Mouse (Mus musculus) layer of hippocampus, postnatal 14 days (tissue): ENCODE data around the gene Ctcf. TPM values are rescaled to one million over a fixed set of nuclear protein-coding genes. Genes with fewer than 3 reads are reported as not detected.

ENCODE experiments used
- DNase-seq, 2 experiments: peaks; one replicate each; pipeline ENCODE4 v3.0.0; 2021 to 2022; ENCODE audit warnings: low spot score in 2 of 2, mixed read lengths in 1 of 2
- total RNA-seq, 2 experiments: library from RNA; stranded (reverse); gene quantifications; 2 replicates each; pipeline ENCODE4 v1.2.3; 2021

Gene Ctcf
- total RNA-seq, 2 experiments from 2014 or later, result 60.4 to 64.1 TPM

- no peak for DNase-seq
Observed at GRCm38 (mm10) chr8:105699488-105700215, 63.3 kb downstream of the Ctcf start.

GRCm38 (mm10) chr8:105700566-105700965 lies 64.2 kb downstream of the Ctcf start:
- DNase-seq, result no peak

DNA sequence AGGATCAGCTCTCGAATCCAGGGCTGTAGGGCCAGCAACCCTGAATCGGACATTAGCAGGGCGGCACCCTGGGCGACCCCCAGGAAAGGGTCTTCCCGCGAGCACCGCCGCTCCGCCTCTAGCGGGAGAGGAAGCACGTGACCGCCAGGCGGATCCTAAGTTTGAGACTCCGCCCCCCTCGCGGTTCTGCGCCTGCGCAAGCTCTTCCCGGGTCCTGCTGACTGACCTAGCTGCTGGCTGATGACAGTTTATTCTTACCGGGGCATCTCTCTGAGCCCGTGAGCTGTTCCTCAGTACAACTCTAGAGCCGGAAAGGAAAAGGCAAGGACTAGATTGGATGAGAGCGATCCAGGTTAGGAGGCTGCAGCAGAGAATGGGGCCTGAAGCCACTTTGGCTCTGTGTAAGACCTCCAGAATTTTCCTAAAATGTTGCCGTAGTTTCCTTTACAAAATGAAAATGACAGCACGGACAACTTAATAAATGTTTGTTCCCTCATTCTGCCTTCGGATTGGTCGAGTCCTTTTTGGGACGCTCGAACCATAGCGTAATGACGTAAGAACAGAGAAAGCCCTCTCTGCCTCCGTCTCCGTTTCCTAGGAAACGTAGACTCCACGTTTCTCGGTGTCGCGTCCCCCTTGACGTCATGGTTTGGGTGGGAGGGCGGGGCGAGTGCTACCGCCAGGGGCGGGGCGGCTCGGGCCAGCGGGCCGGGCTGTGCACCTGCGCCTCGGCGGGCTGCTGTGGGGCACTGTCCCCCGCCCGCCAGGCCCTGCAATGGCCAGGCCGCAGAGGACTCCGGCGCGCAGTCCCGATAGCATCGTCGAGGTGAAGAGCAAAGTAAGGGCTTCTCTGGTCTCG lies 64.8 kb downstream of the Ctcf start, which contains the start of the genes Acd and Pard6a:
Gene Acd, minus strand, starts transcription at position 137 of the 859 bp plus-strand sequence.
Gene Pard6a, plus strand, starts transcription at position 183 of the 859 bp plus-strand sequence.
- peak; percentile 95 to 96 for DNase-seq

GRCm38 (mm10) chr8:105702001-105702401 lies 65.6 kb downstream of the Ctcf start:
- DNase-seq, result no peak

- DNase-seq, result no peak
Observed at GRCm38 (mm10) chr8:105702731-105703415, 66.5 kb downstream of the Ctcf start.

- no peak for DNase-seq
Observed at GRCm38 (mm10) chr8:105704146-105704812, 67.9 kb downstream of the Ctcf start.

DNA sequence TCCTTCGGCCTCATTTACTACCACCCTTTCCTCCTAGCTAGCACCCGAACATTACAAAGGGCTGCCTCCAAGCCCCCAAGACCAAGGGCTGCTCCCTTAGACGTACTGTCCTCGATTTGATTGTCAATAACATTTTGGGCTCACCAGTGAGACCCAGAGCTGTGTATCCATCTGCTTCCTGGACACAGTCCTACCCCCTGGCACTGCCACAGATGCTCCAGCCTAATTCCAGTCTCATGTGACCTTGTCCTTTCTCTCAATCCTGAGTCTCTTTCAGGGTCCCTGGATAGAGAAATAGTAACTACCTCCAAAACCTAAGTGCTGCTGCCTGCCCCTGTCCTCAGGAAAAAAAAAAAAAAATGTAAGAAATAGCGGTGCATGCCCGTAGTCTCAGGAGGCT lies 68.6 kb downstream of the Ctcf start:
- no peak for DNase-seq

DNA sequence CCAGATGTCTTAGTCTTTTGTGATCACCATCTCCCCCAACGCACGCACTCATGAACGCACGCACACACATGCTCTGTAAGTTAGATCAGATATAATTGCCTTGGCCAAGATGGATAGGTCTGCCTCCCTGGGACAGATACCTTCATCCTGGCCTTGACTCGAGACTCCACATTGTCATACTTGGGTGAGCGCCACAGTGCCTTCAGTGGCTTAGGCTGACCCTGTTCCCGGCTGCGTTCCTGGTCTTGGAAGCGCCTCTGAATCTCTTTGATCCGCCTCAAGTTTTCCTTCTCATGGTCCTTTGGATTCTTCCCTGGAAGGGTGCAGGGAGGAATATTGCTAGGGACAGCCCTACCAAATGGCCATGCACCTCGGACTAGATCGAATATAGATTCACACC lies 70.1 kb downstream of the Ctcf start:
- no peak for DNase-seq

- DNase-seq, result peak; percentile 85 to 95
Observed at GRCm38 (mm10) chr8:105707498-105708403, 71.4 kb downstream of the Ctcf start, which contains the start of the genes 4933405L10Rik and Enkd1. 4933405L10Rik (plus strand) TSS chr8:105707655. Enkd1 (minus strand) TSS chr8:105708210.

- DNase-seq, result no peak
Observed at GRCm38 (mm10) chr8:105708675-105709074, 72.3 kb downstream of the Ctcf start.

GRCm38 (mm10) chr8:105709317-105709716 lies 72.9 kb downstream of the Ctcf start:
- no peak for DNase-seq

DNA sequence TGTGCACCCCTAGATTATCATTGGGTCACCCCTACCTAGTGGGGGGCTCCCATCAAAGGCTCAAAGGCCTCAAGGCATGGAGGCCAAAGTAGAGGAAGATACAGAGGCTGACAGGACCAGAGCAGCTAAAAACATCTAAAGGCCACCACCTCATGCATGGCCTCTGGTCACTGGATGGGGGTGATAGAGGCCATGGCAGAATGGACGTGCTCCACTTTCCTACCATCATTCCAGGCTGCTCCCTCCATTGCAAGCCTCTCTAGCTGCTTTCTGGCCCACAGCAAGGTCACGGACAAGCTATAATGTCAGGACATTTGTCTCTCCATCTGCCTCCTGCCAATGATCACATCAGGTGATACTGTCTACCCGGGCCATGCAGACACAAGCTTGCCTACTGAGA lies 75.9 kb downstream of the Ctcf start:
- no peak for DNase-seq

DNA sequence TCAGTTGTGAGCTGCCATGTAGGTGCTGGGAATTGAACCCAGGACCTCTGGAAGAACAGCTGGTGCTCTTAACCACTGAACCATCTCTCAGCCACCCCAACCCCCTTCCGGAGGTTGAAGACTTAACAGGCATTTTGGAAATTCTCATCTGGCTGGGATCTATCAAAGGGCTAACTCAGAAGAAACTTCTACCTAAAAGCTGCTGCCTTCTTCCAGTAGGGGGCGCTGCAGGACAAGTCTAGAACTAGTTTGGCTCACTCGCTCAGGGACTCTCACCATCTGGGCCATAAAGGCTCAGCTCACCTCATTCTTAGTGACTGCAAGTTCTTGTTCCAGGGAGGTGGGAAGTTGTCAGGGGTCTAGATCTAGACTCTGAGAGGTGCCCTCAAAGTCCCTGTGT lies 77.8 kb downstream of the Ctcf start:
- peak; percentile 78 to 89 for DNase-seq

DNA sequence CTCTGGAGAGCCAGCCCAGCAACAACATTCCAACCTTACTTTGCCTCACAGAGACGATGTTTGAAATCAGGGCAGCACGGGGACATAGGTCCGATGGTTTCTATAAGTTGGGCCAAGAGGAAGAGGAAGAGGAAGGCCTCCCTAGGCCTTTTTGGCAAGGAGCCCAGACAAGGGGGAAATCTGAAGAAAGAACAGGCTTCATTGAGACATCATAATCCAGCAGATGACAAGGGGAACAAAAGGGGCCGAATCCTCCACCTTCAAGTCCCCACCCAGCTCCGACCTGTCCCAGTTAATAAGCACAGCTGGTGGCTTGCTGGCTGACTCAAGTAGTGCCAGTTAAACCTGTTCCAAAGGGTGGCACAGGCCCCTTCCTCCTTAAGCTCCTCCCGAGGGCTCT lies 78.7 kb downstream of the Ctcf start:
- no peak for DNase-seq

GRCm38 (mm10) chr8:105716302-105716945 lies 80.1 kb downstream of the Ctcf start:
- DNase-seq, result no peak

DNA sequence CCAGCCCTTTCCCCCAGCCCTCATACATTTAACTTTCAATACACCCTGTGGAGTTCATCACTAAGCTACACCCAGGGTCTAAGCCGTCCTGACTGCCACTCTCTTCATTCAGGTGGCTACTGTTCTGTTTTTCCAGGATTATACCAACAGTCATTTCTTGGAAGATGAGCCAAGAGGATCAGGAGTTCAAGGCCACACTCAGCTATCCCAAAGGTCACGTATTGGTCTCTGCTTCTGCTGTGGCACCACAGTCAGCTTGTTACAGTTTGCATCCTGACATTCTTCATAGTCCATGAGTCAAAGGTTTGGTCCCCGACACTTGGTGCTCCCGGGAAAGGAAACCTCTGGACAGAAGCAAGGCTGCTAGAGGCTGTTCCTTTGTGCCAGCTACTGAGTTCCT lies 83.3 kb downstream of the Ctcf start:
- no peak for DNase-seq

- DNase-seq, result no peak
Observed at GRCm38 (mm10) chr8:105722861-105723260, 86.5 kb downstream of the Ctcf start.

DNA sequence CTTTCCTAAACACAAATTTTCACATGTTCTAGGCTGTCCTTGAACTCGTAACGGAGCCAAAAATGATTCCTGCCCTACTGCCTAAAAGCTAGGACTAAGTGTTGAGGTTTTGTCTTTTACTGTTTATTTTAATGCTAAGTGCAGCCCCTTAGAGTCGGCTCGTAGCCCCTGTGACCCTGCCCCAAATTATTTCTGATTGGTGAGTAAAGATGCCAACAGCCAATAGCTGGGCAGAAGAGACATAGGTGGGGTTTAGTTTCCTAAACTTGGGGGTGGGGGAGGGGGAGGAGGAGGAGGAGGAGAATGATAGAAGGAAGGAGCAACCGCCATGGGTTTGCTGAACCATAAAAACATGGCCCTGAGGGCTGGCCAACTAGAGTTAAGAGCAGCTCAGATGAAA lies 89.4 kb downstream of the Ctcf start:
- DNase-seq, result no peak

DNA sequence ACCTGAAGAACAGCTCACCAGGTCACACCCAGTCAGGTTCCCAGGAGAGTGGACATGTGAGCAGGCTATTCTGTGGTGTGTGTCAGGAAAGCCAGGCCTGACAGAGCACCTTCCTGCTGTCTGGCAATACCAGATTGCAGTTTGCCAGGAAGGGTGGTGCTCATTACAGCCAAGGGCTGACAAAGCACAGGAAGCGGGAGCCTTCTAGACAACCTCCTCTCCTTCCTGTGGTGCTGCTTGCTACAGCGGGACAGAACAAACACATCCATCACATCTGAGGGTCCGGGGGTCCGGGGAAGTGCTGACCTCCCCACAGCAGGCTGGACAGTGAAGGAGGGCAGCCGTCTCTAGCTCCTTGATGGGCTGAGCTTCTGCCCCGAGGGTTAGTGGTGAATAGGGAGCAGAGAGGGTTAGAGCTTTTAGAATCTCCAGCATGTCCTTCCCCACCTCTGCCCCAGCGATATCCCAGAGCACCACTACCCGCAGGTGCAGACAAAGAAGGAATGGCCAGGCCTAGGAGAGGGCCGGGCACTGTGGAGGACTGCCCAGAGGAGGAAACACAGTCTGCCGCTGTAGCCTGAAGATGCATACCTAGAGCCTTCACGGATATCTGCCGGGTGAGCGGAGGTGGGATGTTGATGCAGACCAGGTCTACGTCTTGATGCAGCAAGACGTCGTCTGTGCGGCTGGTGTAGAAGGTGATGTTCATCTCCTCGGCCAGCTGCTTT lies 91.2 kb downstream of the Ctcf start:
- DNase-seq, result no peak
